15 mouse cellular contexts compared by ENCODE assay signal in the genomic region with DNA sequence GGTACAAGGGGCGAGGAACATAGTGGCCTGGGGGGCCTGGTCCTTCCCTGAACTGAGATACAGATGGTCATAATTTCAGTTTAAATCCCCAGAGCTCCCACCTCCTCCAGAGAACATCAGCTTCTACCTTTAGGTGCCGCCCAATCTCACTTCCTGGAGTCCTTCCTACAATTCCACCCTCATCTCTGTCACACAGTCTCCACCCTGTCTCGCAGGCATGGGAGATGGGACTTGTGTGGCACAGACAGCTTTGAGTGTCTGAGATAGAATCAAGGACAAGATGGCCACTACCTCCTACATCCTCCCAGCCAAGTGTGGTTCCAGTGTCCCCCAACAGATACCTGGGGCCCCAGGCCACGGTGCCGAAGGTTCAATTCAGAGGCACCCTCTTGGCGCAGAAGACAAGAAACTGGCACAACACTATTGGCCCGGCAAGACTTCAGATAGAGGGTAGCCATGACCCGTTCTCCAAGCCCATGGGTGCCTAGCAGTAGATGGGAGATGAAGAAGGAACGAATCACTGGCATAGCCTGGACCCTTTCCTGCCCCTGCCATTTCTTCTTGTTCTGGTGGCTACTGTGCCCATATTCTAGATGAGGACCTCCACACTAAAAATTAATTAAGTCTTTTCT. TPM values are rescaled to one million over a fixed set of nuclear protein-coding genes. Genes with fewer than 3 reads are reported as not detected.
A peak's percentile ranks its signal among the peaks of the same experiment; 100 is the strongest.
DNase-seq lines count a peak whose midpoint lies in the region; ATAC-seq and TF ChIP-seq lines count a peak whose summit lies in the region.
"Had no signal": no experiment of that assay in that cellular context is flagged by ENCODE, and none has a peak within 500 bp of the region (broad histone marks: within the 10 kb centered on the region; RNA-seq: fewer than 3 reads in every experiment).

No protein-coding gene starts in this region.

- H3K4me3 ChIP-seq in heart, embryonic 12.5 days = 0 out of 2 replicates have a peak overlapping the region, but pooled peaks have one; percentile 9
- H3K4me3 ChIP-seq in lung, embryonic 15.5 days = no peak overlapping the region
- H3K4me3 ChIP-seq in lung, adult 2 months (replicated peaks; ENCODE audit: extremely low read depth, low read depth, low read length) = no peak overlapping the region
- no peak overlapping the region for H3K4me3 ChIP-seq in intestine, embryonic 14.5 days (ENCODE audit: low read depth, low read length)
- H3K4me3 ChIP-seq in stomach, embryonic 16.5 days (replicated peaks; ENCODE audit: low read length) = 0 out of 2 replicates have a peak overlapping the region, but pooled peaks have one; percentile 7
- H3K4me3 ChIP-seq: embryonic facial prominence, embryonic 15.5 days; left cerebral cortex, adult 2 months had no signal

- peaks cover 8% of the 10 kb centered on the region; the same call in 1 of the 2 replicates for H3K27me3 ChIP-seq in heart, embryonic 12.5 days (replicated peaks)
- H3K27me3 ChIP-seq in lung, embryonic 15.5 days = no peaks in the 10 kb centered on the region; the same call in 1 of the 2 replicates
- no peaks in the 10 kb centered on the region for H3K27me3 ChIP-seq in intestine, embryonic 14.5 days (replicated peaks; ENCODE audit: control insufficient read depth, insufficient read depth, low read length)
- no peaks in the 10 kb centered on the region for H3K27me3 ChIP-seq in stomach, embryonic 16.5 days (ENCODE audit: control insufficient read depth, insufficient read depth, low read length)

- no peaks in the 10 kb centered on the region for H3K9me3 ChIP-seq in heart, embryonic 12.5 days (replicated peaks)
- H3K9me3 ChIP-seq in lung, embryonic 15.5 days = no peaks in the 10 kb centered on the region
- H3K9me3 ChIP-seq in intestine, embryonic 14.5 days (ENCODE audit: control insufficient read depth, low read length) = no peaks in the 10 kb centered on the region
- H3K9me3 ChIP-seq in stomach, embryonic 16.5 days (replicated peaks; ENCODE audit: control insufficient read depth, low read length) = no peaks in the 10 kb centered on the region
- H3K9me3 ChIP-seq: embryonic facial prominence, embryonic 15.5 days had no signal

- intact Hi-C loops in heart, postnatal 25 days (cut with DNase I) = loop anchor here (10.0 kb wide), 1 partner anchor 255 kb away; no protein-coding TSS in a partner anchor

- peaks cover 50% of the 10 kb centered on the region for H3K4me1 ChIP-seq in heart, embryonic 12.5 days (replicated peaks)
- peaks cover 46% of the 10 kb centered on the region for H3K4me1 ChIP-seq in lung, embryonic 15.5 days
- H3K4me1 ChIP-seq in lung, adult 2 months (ENCODE audit: control insufficient read depth, insufficient read depth, low read length) = 0 out of 2 replicates have a peak, but pooled peaks cover 2% of the 10 kb centered on the region
- H3K4me1 ChIP-seq in intestine, embryonic 14.5 days (replicated peaks; ENCODE audit: control insufficient read depth, insufficient read depth, low read length) = peaks cover 42% of the 10 kb centered on the region
- H3K4me1 ChIP-seq in stomach, embryonic 16.5 days (ENCODE audit: control insufficient read depth, insufficient read depth, low read length) = peaks cover 20% of the 10 kb centered on the region

- ATAC-seq in heart, embryonic 12.5 days (ENCODE audit: insufficient number of reproducible peaks, low FRiP score) = no peak
- no peak for ATAC-seq in lung, embryonic 15.5 days (ENCODE audit: borderline replicate concordance, extremely low read depth, low FRiP score, low TSS enrichment)
- no peak for ATAC-seq in intestine, embryonic 14.5 days (replicated peaks; ENCODE audit: low FRiP score, low TSS enrichment, low read depth)
- no peak for ATAC-seq in stomach, embryonic 16.5 days (ENCODE audit: insufficient read depth, low FRiP score)
- ATAC-seq: CD4-positive, CD25-positive, alpha-beta regulatory T cell, adult 4 months had no signal

- H3K27ac ChIP-seq in heart, embryonic 12.5 days (ENCODE audit: poor library complexity, severe bottlenecking) = no peak overlapping the region
- peak overlapping the region; percentile 25; the same call in 1 of the 2 replicates for H3K27ac ChIP-seq in lung, embryonic 15.5 days
- H3K27ac ChIP-seq in intestine, embryonic 14.5 days (ENCODE audit: low read depth) = no peak overlapping the region
- peak overlapping the region; percentile 13; the same call in 1 of the 2 replicates for H3K27ac ChIP-seq in stomach, embryonic 16.5 days (ENCODE audit: low read length)
- H3K27ac ChIP-seq: embryonic facial prominence, embryonic 15.5 days had no signal

- no peak for TF ChIP-seq CTCF in lung, adult 2 months (IDR thresholded peaks at IDR 0.05; ENCODE audit: insufficient read depth, low read length)

- DNase-seq in heart, postnatal 25 days (ENCODE audit: low spot score) = no peak
- no peak for DNase-seq in lung, adult 2 months
- no peak for DNase-seq in intestine, embryonic 14.5 days (ENCODE audit: low spot score)
- no peak for DNase-seq in cerebellum, postnatal 36 days
- DNase-seq in thymus, postnatal 0 days (ENCODE audit: low spot score) = no peak
- DNase-seq: cerebellum, adult 8-10 months; gastrocnemius, postnatal 14 days; kidney, adult 9 months; lung, postnatal 10 days had no signal

- no peak for TF ChIP-seq POLR2A in lung, adult 2 months (IDR thresholded peaks at IDR 0.05; ENCODE audit: borderline replicate concordance, extremely low read depth, low read depth, low read length)

- 63% methylated on average over 9 of the region's 9 CpGs for WGBS in heart, embryonic 12.5 days
- 73% methylated on average over 9 of the region's 9 CpGs for WGBS in lung, embryonic 15.5 days
- 74% methylated on average over 9 of the region's 9 CpGs for WGBS in lung, adult 2 months
- WGBS in intestine, embryonic 14.5 days = 74% methylated on average over 9 of the region's 9 CpGs
- WGBS in stomach, embryonic 16.5 days = 75% methylated on average over 9 of the region's 9 CpGs

- H3K36me3 ChIP-seq in heart, embryonic 12.5 days = no peaks in the 10 kb centered on the region
- H3K36me3 ChIP-seq in lung, embryonic 15.5 days = no peaks in the 10 kb centered on the region
- H3K36me3 ChIP-seq in intestine, embryonic 14.5 days (ENCODE audit: control insufficient read depth, insufficient read depth, low read length) = no peaks in the 10 kb centered on the region
- H3K36me3 ChIP-seq in stomach, embryonic 16.5 days (ENCODE audit: control insufficient read depth, insufficient read depth, low read length) = no peaks in the 10 kb centered on the region
- H3K36me3 ChIP-seq: embryonic facial prominence, embryonic 15.5 days had no signal

- H3K9ac ChIP-seq in heart, embryonic 12.5 days = no peak overlapping the region
- H3K9ac ChIP-seq in lung, embryonic 15.5 days = no peak overlapping the region
- H3K9ac ChIP-seq in intestine, embryonic 14.5 days (ENCODE audit: low read length) = no peak overlapping the region
- 0 out of 2 replicates have a peak overlapping the region, but pooled peaks have one; percentile 54 for H3K9ac ChIP-seq in stomach, embryonic 16.5 days (ENCODE audit: low read length)
- H3K9ac ChIP-seq: embryonic facial prominence, embryonic 15.5 days had no signal

- peak overlapping the region; percentile 59 for H3K4me2 ChIP-seq in heart, embryonic 12.5 days
- peak overlapping the region; percentile 39 for H3K4me2 ChIP-seq in lung, embryonic 15.5 days
- H3K4me2 ChIP-seq in intestine, embryonic 14.5 days (ENCODE audit: low read length) = peak overlapping the region; percentile 32
- peak overlapping the region; percentile 22 for H3K4me2 ChIP-seq in stomach, embryonic 16.5 days (ENCODE audit: low read depth, low read length)

RNA-seq across cellular contexts. Expression of a gene that starts 1.5 kb away (rescaled TPM):
- polyA plus RNA-seq in heart, embryonic 12.5 days (2016; fragmentation: Nextera tagmentation; extraction: Ambion mirVana) = 0.09 and 0.23 TPM in 2 replicates
- under 1 TPM in 1 of 2 experiments, not detected in 1; 0.17 TPM for total RNA-seq in heart, postnatal 25 days (2021)
- 1.3 and 1.8 TPM in 2 replicates for polyA plus RNA-seq in lung, embryonic 15.5 days (2015; fragmentation: Nextera tagmentation; extraction: Ambion mirVana)
- 7.3 and 9.5 TPM in 2 replicates for polyA plus RNA-seq in lung, adult 2 months (2012; rRNA removed)
- polyA plus RNA-seq in intestine, embryonic 14.5 days (2014; fragmentation: Nextera tagmentation; extraction: Ambion mirVana) = 0.19 and 0.53 TPM in 2 replicates
- 0.34 and 0.51 TPM in 2 replicates for polyA plus RNA-seq in stomach, embryonic 16.5 days (2015; fragmentation: Nextera tagmentation; extraction: Ambion mirVana)
- polyA plus RNA-seq in thymus, postnatal 0 days (2015; fragmentation: Nextera tagmentation; extraction: Ambion mirVana) = 0.20 and 0.36 TPM in 2 replicates
- polyA plus RNA-seq: CD4-positive, CD25-positive, alpha-beta regulatory T cell, adult 4 months had no signal

RNA-seq across cellular contexts. Expression of a gene that starts 2.2 kb away (rescaled TPM):
- 0.86 and 1.2 TPM in 2 replicates for polyA plus RNA-seq in heart, embryonic 12.5 days (2016; fragmentation: Nextera tagmentation; extraction: Ambion mirVana)
- under 1 TPM; 0.50 to 0.83 TPM for total RNA-seq in heart, postnatal 25 days (2021)
- polyA plus RNA-seq in lung, embryonic 15.5 days (2015; fragmentation: Nextera tagmentation; extraction: Ambion mirVana) = 1.2 and 1.7 TPM in 2 replicates
- polyA plus RNA-seq in lung, adult 2 months (2012; rRNA removed) = 10.7 and 12.7 TPM in 2 replicates
- polyA plus RNA-seq in intestine, embryonic 14.5 days (2014; fragmentation: Nextera tagmentation; extraction: Ambion mirVana) = 0.60 and 0.79 TPM in 2 replicates
- 1.8 and 2.1 TPM in 2 replicates for polyA plus RNA-seq in stomach, embryonic 16.5 days (2015; fragmentation: Nextera tagmentation; extraction: Ambion mirVana)
- 1.4 and 2.0 TPM in 2 replicates for polyA plus RNA-seq in thymus, postnatal 0 days (2015; fragmentation: Nextera tagmentation; extraction: Ambion mirVana)
- polyA plus RNA-seq: CD4-positive, CD25-positive, alpha-beta regulatory T cell, adult 4 months had no signal

RNA-seq across cellular contexts. Expression of a gene that starts 23.5 kb away (rescaled TPM):
- 9.2 and 10.9 TPM in 2 replicates for polyA plus RNA-seq in heart, embryonic 12.5 days (2016; fragmentation: Nextera tagmentation; extraction: Ambion mirVana)
- 1 to 10 TPM; 1.4 to 2.3 TPM for total RNA-seq in heart, postnatal 25 days (2021)
- polyA plus RNA-seq in lung, embryonic 15.5 days (2015; fragmentation: Nextera tagmentation; extraction: Ambion mirVana) = 9.2 and 9.6 TPM in 2 replicates
- 35.7 and 38.4 TPM in 2 replicates for polyA plus RNA-seq in lung, adult 2 months (2012; rRNA removed)
- 10.8 and 15.6 TPM in 2 replicates for polyA plus RNA-seq in intestine, embryonic 14.5 days (2014; fragmentation: Nextera tagmentation; extraction: Ambion mirVana)
- 25.9 and 26.6 TPM in 2 replicates for polyA plus RNA-seq in stomach, embryonic 16.5 days (2015; fragmentation: Nextera tagmentation; extraction: Ambion mirVana)
- 1.5 and 2.1 TPM in 2 replicates for polyA plus RNA-seq in thymus, postnatal 0 days (2015; fragmentation: Nextera tagmentation; extraction: Ambion mirVana)

RNA-seq across cellular contexts. Expression of a gene that starts 28.6 kb away (rescaled TPM):
- 35.9 and 37.0 TPM in 2 replicates for polyA plus RNA-seq in heart, embryonic 12.5 days (2016; fragmentation: Nextera tagmentation; extraction: Ambion mirVana)
- 10 to 100 TPM; 13.1 to 14.7 TPM for total RNA-seq in heart, postnatal 25 days (2021)
- 54.5 and 56.8 TPM in 2 replicates for polyA plus RNA-seq in lung, embryonic 15.5 days (2015; fragmentation: Nextera tagmentation; extraction: Ambion mirVana)
- polyA plus RNA-seq in lung, adult 2 months (2012; rRNA removed) = 87.3 and 90.4 TPM in 2 replicates
- 50.1 and 51.4 TPM in 2 replicates for polyA plus RNA-seq in intestine, embryonic 14.5 days (2014; fragmentation: Nextera tagmentation; extraction: Ambion mirVana)
- polyA plus RNA-seq in stomach, embryonic 16.5 days (2015; fragmentation: Nextera tagmentation; extraction: Ambion mirVana) = 56.8 and 61.1 TPM in 2 replicates
- polyA plus RNA-seq in thymus, postnatal 0 days (2015; fragmentation: Nextera tagmentation; extraction: Ambion mirVana) = 79.7 and 81.0 TPM in 2 replicates

RNA-seq across cellular contexts. Expression of a gene that starts 51.0 kb away (rescaled TPM):
- 49.2 and 56.6 TPM in 2 replicates for polyA plus RNA-seq in heart, embryonic 12.5 days (2016; fragmentation: Nextera tagmentation; extraction: Ambion mirVana)
- 10 to 100 TPM; 34.3 to 35.0 TPM for total RNA-seq in heart, postnatal 25 days (2021)
- 79.9 TPM in 2 replicates for polyA plus RNA-seq in lung, embryonic 15.5 days (2015; fragmentation: Nextera tagmentation; extraction: Ambion mirVana)
- polyA plus RNA-seq in lung, adult 2 months (2012; rRNA removed) = 243 and 247 TPM in 2 replicates
- polyA plus RNA-seq in intestine, embryonic 14.5 days (2014; fragmentation: Nextera tagmentation; extraction: Ambion mirVana) = 71.0 and 80.9 TPM in 2 replicates
- polyA plus RNA-seq in stomach, embryonic 16.5 days (2015; fragmentation: Nextera tagmentation; extraction: Ambion mirVana) = 89.4 and 90.8 TPM in 2 replicates
- 30.9 and 36.4 TPM in 2 replicates for polyA plus RNA-seq in thymus, postnatal 0 days (2015; fragmentation: Nextera tagmentation; extraction: Ambion mirVana)

Comparison
In these comparisons a context has a peak if more than half of its experiments do, and no peak if none do; other contexts are left out.
1. H3K27ac ChIP-seq: peak in lung, embryonic 15.5 days (single experiment) and stomach, embryonic 16.5 days (single experiment); none in heart, embryonic 12.5 days (single experiment) and intestine, embryonic 14.5 days (single experiment).
2. H3K4me3 ChIP-seq: peak in heart, embryonic 12.5 days (single experiment) and stomach, embryonic 16.5 days (single experiment); none in lung, embryonic 15.5 days (single experiment), lung, adult 2 months (single experiment) and intestine, embryonic 14.5 days (single experiment).
3. Peak in every context shown above with its lines, with median percentiles within 50 percentile points of each other: H3K4me2 ChIP-seq.